Mouse (Mus musculus) ovary, postnatal 10 days (tissue): ENCODE data around the gene Ptpn3.
"Not testable (repeated sequence)": the region's sequence is repeated elsewhere in the genome, so short reads cannot be mapped to it uniquely, and the experiment has no call there.

Experiments used
- DNase-seq: peaks from one replicate; pipeline ENCODE4 v3.0.0; 2022; ENCODE audit warnings: low spot score

Gene Ptpn3

GRCm38 (mm10) chr4:57299308-57299700 lies 2.3 kb downstream of the Ptpn3 start:
- DNase-seq: no peak

- DNase-seq: no peak
Observed at GRCm38 (mm10) chr4:57298181-57298580, 3.5 kb downstream of the Ptpn3 start.

- peak; percentile 58 for DNase-seq
Observed at GRCm38 (mm10) chr4:57294971-57295656, 6.5 kb downstream of the Ptpn3 start.

- DNase-seq: no peak
Observed at GRCm38 (mm10) chr4:57292670-57293069, 9.0 kb downstream of the Ptpn3 start.

GRCm38 (mm10) chr4:57290049-57290448 lies 11.6 kb downstream of the Ptpn3 start:
- no peak for DNase-seq

GRCm38 (mm10) chr4:57287808-57288207 lies 13.8 kb downstream of the Ptpn3 start:
- DNase-seq: no peak

GRCm38 (mm10) chr4:57285251-57285650 lies 16.4 kb downstream of the Ptpn3 start:
- DNase-seq: no peak

GRCm38 (mm10) chr4:57283189-57283588 lies 18.4 kb downstream of the Ptpn3 start:
- no peak for DNase-seq

- DNase-seq: no peak
Observed at GRCm38 (mm10) chr4:57282630-57283029, 19.0 kb downstream of the Ptpn3 start.

GRCm38 (mm10) chr4:57282179-57282578 lies 19.5 kb downstream of the Ptpn3 start:
- no peak for DNase-seq

- no peak for DNase-seq
Observed at GRCm38 (mm10) chr4:57280888-57281287, 20.7 kb downstream of the Ptpn3 start.

- no peak for DNase-seq
Observed at GRCm38 (mm10) chr4:57279229-57279628, 22.4 kb downstream of the Ptpn3 start.

GRCm38 (mm10) chr4:57278812-57279211 lies 22.8 kb downstream of the Ptpn3 start:
- DNase-seq: no peak

GRCm38 (mm10) chr4:57277671-57278070 lies 24.0 kb downstream of the Ptpn3 start:
- no peak for DNase-seq

GRCm38 (mm10) chr4:57275116-57275743 lies 26.4 kb downstream of the Ptpn3 start:
- no peak for DNase-seq

- DNase-seq: no peak
Observed at GRCm38 (mm10) chr4:57273532-57274502, 27.8 kb downstream of the Ptpn3 start.

GRCm38 (mm10) chr4:57270991-57271390 lies 30.6 kb downstream of the Ptpn3 start:
- DNase-seq: no peak

- not testable (repeated sequence) for DNase-seq
Observed at GRCm38 (mm10) chr4:57270489-57270888, 31.1 kb downstream of the Ptpn3 start.

GRCm38 (mm10) chr4:57269344-57269743 lies 32.3 kb downstream of the Ptpn3 start:
- DNase-seq: no peak

- no peak for DNase-seq
Observed at GRCm38 (mm10) chr4:57268330-57268729, 33.3 kb downstream of the Ptpn3 start.

GRCm38 (mm10) chr4:57266389-57266788 lies 35.2 kb downstream of the Ptpn3 start:
- DNase-seq: no peak

- DNase-seq: no peak
Observed at GRCm38 (mm10) chr4:57263695-57264094, 37.9 kb downstream of the Ptpn3 start.
